ENCODE assay signal across 15 mouse cellular contexts in the genomic region with DNA sequence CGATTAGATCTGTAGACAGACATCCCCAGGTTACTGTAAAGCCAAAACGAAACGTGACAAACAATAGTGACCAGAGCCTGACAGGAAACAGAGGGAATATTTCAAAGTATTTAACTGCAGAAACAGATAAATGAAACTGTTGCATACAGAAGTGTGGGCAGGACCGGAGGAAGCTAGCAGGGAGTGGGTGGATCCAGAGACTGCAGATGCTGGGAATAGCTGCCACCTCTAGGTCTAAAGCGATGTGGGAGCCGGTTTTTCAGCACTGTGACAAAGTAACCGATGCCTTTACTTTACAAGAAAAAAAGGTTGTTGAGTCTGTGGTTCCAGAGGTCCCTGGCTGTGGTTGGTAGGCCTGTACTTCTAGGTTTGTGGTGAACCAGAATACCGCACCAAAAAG.
"Had no signal": no experiment of that assay in that cellular context is flagged by ENCODE, and none has a peak within 500 bp of the region (broad histone marks: within the 10 kb centered on the region; RNA-seq: fewer than 3 reads in every experiment).

No protein-coding gene starts in this region.

- H3K4me2 ChIP-seq: liver, embryonic 13.5 days; liver, embryonic 15.5 days; midbrain, embryonic 12.5 days; neural tube, embryonic 13.5 days; neural tube, embryonic 15.5 days had no signal

- H3K9me3 ChIP-seq: liver, embryonic 13.5 days; liver, embryonic 15.5 days; midbrain, embryonic 10.5 days; midbrain, embryonic 12.5 days; neural tube, embryonic 13.5 days; neural tube, embryonic 15.5 days had no signal

- H3K4me3 ChIP-seq: liver, embryonic 13.5 days; liver, embryonic 15.5 days; midbrain, embryonic 10.5 days; midbrain, embryonic 12.5 days; myocyte; neural tube, embryonic 13.5 days; neural tube, embryonic 15.5 days had no signal

- H3K4me1 ChIP-seq: liver, embryonic 13.5 days; liver, embryonic 15.5 days had no signal

- ATAC-seq: midbrain, embryonic 16.5 days had no signal

- H3K27me3 ChIP-seq: liver, embryonic 13.5 days; liver, embryonic 15.5 days; midbrain, embryonic 12.5 days; neural tube, embryonic 13.5 days; neural tube, embryonic 15.5 days had no signal

- DNase-seq: liver, embryonic 13.5 days; lung, adult 18-20 months; retina, postnatal 1 day; right cerebral cortex, postnatal 25 days; spleen, adult 18-20 months; thymus, adult 18-20 months; thymus, postnatal 14 days; thymus, postnatal 36 days had no signal

- H3K27ac ChIP-seq: liver, embryonic 13.5 days; liver, embryonic 15.5 days; midbrain, embryonic 12.5 days; neural tube, embryonic 13.5 days; neural tube, embryonic 15.5 days had no signal

- H3K36me3 ChIP-seq: liver, embryonic 13.5 days; liver, embryonic 15.5 days; midbrain, embryonic 10.5 days; midbrain, embryonic 12.5 days; neural tube, embryonic 13.5 days; neural tube, embryonic 15.5 days had no signal

- H3K9ac ChIP-seq: liver, embryonic 13.5 days; liver, embryonic 15.5 days; midbrain, embryonic 12.5 days; neural tube, embryonic 13.5 days; neural tube, embryonic 15.5 days had no signal
